Mouse (Mus musculus): Measurements from ENCODE around the gene Hmx1. TPM values are rescaled to one million over a fixed set of nuclear protein-coding genes. Genes with fewer than 3 reads are reported as not detected.

The Hmx1 gene
- total RNA-seq (2014; rRNA removed), result not detected in 2 replicates
- not detected in 2 replicates for polyA plus RNA-seq (2015; fragmentation: Nextera tagmentation; extraction: Ambion mirVana)

DNA sequence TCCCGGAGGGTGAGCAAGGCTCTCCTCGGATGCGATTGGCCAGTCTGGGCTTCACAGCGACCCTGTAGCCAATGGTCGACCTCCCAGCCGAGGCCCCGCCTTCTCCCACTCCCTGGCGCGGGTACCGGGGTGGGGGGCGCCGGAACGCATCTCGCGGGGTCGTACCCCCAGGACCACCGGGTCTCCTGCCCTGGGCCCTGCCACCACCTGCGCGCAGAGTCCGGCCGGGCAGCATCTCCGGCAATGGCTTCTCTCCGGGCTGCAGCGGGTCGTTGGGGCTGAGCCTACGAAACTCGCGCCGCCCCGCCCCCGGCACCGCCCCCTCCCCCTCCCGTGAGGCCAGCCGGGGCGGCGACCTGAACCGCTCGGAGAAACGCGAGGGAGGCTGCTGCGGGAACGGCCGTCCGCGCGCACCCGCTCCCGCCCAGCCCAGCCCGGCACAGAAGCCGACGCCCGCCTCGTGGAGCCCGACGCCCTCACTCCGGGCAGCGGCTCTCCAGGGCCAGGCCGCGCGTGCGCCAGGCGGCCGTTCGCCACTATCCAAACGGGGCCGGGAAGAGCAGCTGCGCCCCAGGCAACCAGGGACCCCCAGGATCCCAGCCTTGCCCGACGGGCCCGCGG is at the start of gene Hmx1:
TSS of gene Hmx1 (plus strand) at position 618 of the 621 bp plus-strand sequence.
- ATAC-seq (ENCODE audit: low FRiP score) (peak; percentile 63), DNase-seq (ENCODE audit: low spot score) (peak; percentile 14)
- Histone ChIP-seq H3K9ac (replicated peaks; ENCODE audit: low read length, poor library complexity, severe bottlenecking) (no peak within 1 kb of the TSS), H3K4me1 (ENCODE audit: insufficient read depth, low read length) (peaks cover 3% of the 10 kb centered on the region; the same call in 1 of the 2 replicates), H3K27me3 (ENCODE audit: insufficient read depth, low read length) (peaks cover 100% of the 10 kb centered on the region), H3K27ac (ENCODE audit: low read depth, low read length) (no peak within 1 kb of the TSS), H3K36me3 (ENCODE audit: insufficient read depth, low read length) (no peaks in the 10 kb centered on the region), H3K4me2 (ENCODE audit: low read depth, low read length, poor library complexity, severe bottlenecking) (peak within 1 kb of the TSS; percentile 34), H3K4me3 (ENCODE audit: low read depth, low read length) (peak within 1 kb of the TSS; percentile 30), H3K9me3 (ENCODE audit: low read length) (no peaks in the 10 kb centered on the region)
- under 1% methylated on average over 57 of the region's 71 CpGs for WGBS
- TF ChIP-seq CTCF (IDR thresholded peaks at IDR 0.05), result no peak

DNA sequence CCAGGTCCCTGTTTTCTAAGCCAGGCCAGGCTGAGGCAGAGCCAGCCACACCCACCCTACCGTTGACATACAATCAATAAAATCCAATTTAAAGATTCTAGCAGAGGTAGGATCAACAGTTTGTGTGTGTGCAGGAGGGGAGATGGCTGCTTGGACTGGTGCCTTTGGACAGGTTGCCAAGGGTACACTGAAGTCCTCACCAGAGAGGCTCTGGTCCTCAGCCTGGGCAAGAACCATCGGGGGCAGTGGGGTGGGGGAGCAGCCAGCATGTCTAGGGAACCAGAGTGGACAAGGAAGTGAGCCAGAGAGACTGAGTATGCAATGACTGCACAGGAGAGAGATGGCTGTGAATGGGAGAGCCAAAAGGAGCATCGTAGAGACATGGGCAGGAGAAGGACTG is 43.8 kb upstream of the Hmx1 start:
- Histone ChIP-seq H3K27me3 (ENCODE audit: insufficient read depth, low read length) (0 out of 2 replicates have a peak, but pooled peaks cover 2% of the 10 kb centered on the region), H3K9ac (replicated peaks; ENCODE audit: low read length, poor library complexity, severe bottlenecking) (no peak overlapping the region), H3K4me2 (ENCODE audit: low read depth, low read length, poor library complexity, severe bottlenecking) (no peak overlapping the region), H3K4me1 (ENCODE audit: insufficient read depth, low read length) (no peaks in the 10 kb centered on the region), H3K4me3 (ENCODE audit: low read depth, low read length) (no peak overlapping the region), H3K36me3 (ENCODE audit: insufficient read depth, low read length) (no peaks in the 10 kb centered on the region), H3K9me3 (ENCODE audit: low read length) (no peaks in the 10 kb centered on the region), H3K27ac (ENCODE audit: low read depth, low read length) (no peak overlapping the region)
- WGBS, result 80% methylated on average over 3 of the region's 3 CpGs
- no peak for TF ChIP-seq CTCF (IDR thresholded peaks at IDR 0.05)
- ATAC-seq (ENCODE audit: low FRiP score) (no peak), DNase-seq (ENCODE audit: low spot score) (no peak)

GRCm38 (mm10) chr5:35348794-35349193 is 40.1 kb upstream of the Hmx1 start:
- H3K9me3 ChIP-seq (ENCODE audit: low read length), result no peaks in the 10 kb centered on the region
- H3K4me3 ChIP-seq (ENCODE audit: low read depth, low read length), result no peak overlapping the region
- TF ChIP-seq CTCF (IDR thresholded peaks at IDR 0.05), result peak; percentile 95
- H3K9ac ChIP-seq (replicated peaks; ENCODE audit: low read length, poor library complexity, severe bottlenecking), result no peak overlapping the region
- H3K27ac ChIP-seq (ENCODE audit: low read depth, low read length), result no peak overlapping the region
- 17% methylated on average over 3 of the region's 3 CpGs for WGBS
- no peaks in the 10 kb centered on the region for H3K36me3 ChIP-seq (ENCODE audit: insufficient read depth, low read length)
- H3K4me2 ChIP-seq (ENCODE audit: low read depth, low read length, poor library complexity, severe bottlenecking), result no peak overlapping the region
- DNase-seq (ENCODE audit: low spot score) (peak; percentile 88), ATAC-seq (ENCODE audit: low FRiP score) (peak; percentile 56; the same call in 1 of the 2 replicates)
- H3K27me3 ChIP-seq (ENCODE audit: insufficient read depth, low read length), result no peaks in the 10 kb centered on the region
- H3K4me1 ChIP-seq (ENCODE audit: insufficient read depth, low read length), result no peaks in the 10 kb centered on the region

GRCm38 (mm10) chr5:35357544-35358440 is 31.1 kb upstream of the Hmx1 start:
- H3K27ac ChIP-seq (ENCODE audit: low read depth, low read length), result no peak overlapping the region

DNA sequence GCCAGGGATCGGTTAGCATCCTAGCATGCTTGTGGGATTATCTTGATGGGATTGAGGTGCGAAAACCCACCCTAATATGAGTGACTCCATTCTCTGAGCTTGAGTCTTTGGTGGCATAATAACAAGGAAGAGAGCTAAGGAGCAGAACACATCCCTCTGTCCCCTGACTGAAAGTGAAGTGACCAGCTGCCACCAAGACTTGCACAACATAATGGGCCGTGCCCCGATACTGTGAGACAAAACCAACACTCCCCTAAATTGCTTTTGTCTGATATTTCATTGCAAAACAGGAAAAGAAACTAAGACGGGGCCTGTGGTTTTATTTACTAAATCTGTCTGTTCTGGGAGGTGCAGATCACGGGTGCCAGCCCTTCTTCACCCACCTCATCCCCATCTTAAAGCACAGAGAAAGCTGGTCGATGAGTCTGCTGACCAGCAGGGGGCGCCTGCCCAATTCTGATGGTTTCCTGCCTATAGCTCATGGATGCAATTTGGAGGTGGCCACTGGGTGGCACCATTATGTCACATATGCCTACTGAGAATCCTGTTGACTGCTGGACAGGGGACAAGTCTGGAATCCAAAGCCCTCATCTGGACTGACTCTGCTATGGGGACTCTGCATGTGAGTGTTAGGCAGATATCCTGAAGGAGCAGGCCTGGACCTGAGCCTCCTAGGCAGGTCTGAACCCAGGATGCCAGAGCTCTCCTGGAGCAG is 27.2 kb upstream of the Hmx1 start:
- H3K27me3 ChIP-seq (ENCODE audit: insufficient read depth, low read length), result no peaks in the 10 kb centered on the region
- H3K4me1 ChIP-seq (ENCODE audit: insufficient read depth, low read length), result no peaks in the 10 kb centered on the region
- no peaks in the 10 kb centered on the region for H3K9me3 ChIP-seq (ENCODE audit: low read length)
- H3K36me3 ChIP-seq (ENCODE audit: insufficient read depth, low read length), result no peaks in the 10 kb centered on the region
- H3K4me2 ChIP-seq (ENCODE audit: low read depth, low read length, poor library complexity, severe bottlenecking), result no peak overlapping the region
- H3K4me3 ChIP-seq (ENCODE audit: low read depth, low read length), result no peak overlapping the region
- ATAC-seq (ENCODE audit: low FRiP score) (peak; percentile 69), DNase-seq (ENCODE audit: low spot score) (peak; percentile 97)
- H3K9ac ChIP-seq (replicated peaks; ENCODE audit: low read length, poor library complexity, severe bottlenecking), result no peak overlapping the region
- 46% methylated on average over 8 of the region's 8 CpGs for WGBS
- H3K27ac ChIP-seq (ENCODE audit: low read depth, low read length), result no peak overlapping the region
- TF ChIP-seq CTCF (IDR thresholded peaks at IDR 0.05), result peak; percentile 100

More at GRCm38 (mm10) chr5:35357544-35358440, 31.1 kb upstream of the Hmx1 start:
- H3K4me1 ChIP-seq (ENCODE audit: insufficient read depth, low read length), result no peaks in the 10 kb centered on the region
- ATAC-seq (ENCODE audit: low FRiP score) (no peak), DNase-seq (ENCODE audit: low spot score) (no peak)
- H3K4me2 ChIP-seq (ENCODE audit: low read depth, low read length, poor library complexity, severe bottlenecking), result no peak overlapping the region
- no peaks in the 10 kb centered on the region for H3K36me3 ChIP-seq (ENCODE audit: insufficient read depth, low read length)
- 61% methylated on average over 9 of the region's 9 CpGs for WGBS
- no peaks in the 10 kb centered on the region for H3K9me3 ChIP-seq (ENCODE audit: low read length)
- H3K4me3 ChIP-seq (ENCODE audit: low read depth, low read length), result no peak overlapping the region
- no peak overlapping the region for H3K9ac ChIP-seq (replicated peaks; ENCODE audit: low read length, poor library complexity, severe bottlenecking)
- H3K27me3 ChIP-seq (ENCODE audit: insufficient read depth, low read length), result no peaks in the 10 kb centered on the region
- TF ChIP-seq CTCF (IDR thresholded peaks at IDR 0.05), result no peak

Data from midbrain, postnatal 0 days (tissue).